Mouse (Mus musculus) CD8-positive naive resting alpha-beta T cell, adult 57 days (primary cell): ENCODE data around the gene Cdc27. TPM values are rescaled to one million over a fixed set of nuclear protein-coding genes. Genes with fewer than 3 reads are reported as not detected.

Experiments
- total RNA-seq: library from RNA; stranded (reverse); gene quantifications from one replicate; pipeline ENCODE4 v1.2.4, GENCODE M21; 2023

Gene Cdc27
- 36.3 TPM for total RNA-seq

GRCm38 (mm10) chr11:104550406-104550974 is at the start of gene Cdc27, which contains the start of gene Myl4:
Gene Cdc27, minus strand, starts transcription at chr11:104550620.
Gene Myl4, plus strand, starts transcription at chr11:104550663.

GRCm38 (mm10) chr11:104468751-104469268 is 81.6 kb downstream of the Cdc27 start, which contains the start of gene Kansl1:
Gene Kansl1, minus strand, starts transcription at chr11:104468861.

Other genes starting within 250 kb of the Cdc27 start
- 113 TPM for gene Kansl1, start 81.8 kb downstream of the Cdc27 start, total RNA-seq
- 5.5 TPM for gene Myl4, start within 50 bp of the Cdc27 start, total RNA-seq
- gene Itgb3, start 57.4 kb upstream of the Cdc27 start, total RNA-seq: 45.8 TPM
- gene Gm11639, start 135.1 kb upstream of the Cdc27 start, total RNA-seq: not detected